Mouse (Mus musculus): ENCODE measurements around the gene Cox15.

DNA sequence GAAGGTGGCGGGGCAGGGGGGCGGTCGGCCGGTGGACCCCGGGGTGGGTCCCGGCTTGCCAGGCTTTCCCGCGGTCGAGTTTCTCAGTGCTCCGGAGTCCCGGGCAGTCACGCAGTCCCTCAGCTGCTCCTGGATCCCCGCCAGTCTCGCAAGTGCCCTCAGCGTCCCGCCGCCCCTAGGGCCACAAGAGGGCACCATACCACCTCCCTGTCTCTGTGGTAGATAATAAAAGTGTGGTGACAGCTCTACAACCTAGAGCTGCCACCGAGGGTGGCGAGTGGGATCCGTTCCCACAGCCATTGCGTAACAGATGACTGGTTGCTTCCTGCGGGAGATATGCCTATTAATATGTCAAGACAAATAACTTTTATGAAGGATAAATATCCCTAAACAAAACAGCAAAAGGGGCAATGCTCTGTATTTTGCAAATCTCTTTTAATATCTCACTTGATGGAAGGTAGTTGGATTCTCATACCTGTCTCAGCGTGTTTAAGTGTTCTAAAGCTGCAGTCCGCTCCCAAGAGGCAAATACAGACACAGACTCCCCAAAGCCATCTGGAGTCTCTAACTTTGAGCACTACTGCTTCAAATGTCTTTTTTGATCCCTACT lies 531 bp upstream of the Cox15 start:
- TF ChIP-seq CTCF (IDR thresholded peaks at IDR 0.05; ENCODE audit: low read depth, low read length): peak; percentile 65; the same call in 1 of the 2 replicates
- no peak for TF ChIP-seq POLR2A (IDR thresholded peaks at IDR 0.05; ENCODE audit: borderline replicate concordance, low read depth, low read length)
